Mouse (Mus musculus) kidney, embryonic 14.5 days (tissue): ENCODE measurements around the gene AU015836. TPM values are rescaled to one million over a fixed set of nuclear protein-coding genes. Genes with fewer than 3 reads are reported as not detected.

Source experiments
- ATAC-seq: fragments of 200-750 bp; cut with Nextera tagmentation; 2 replicates; pipeline ENCODE4 v1.8.0; 2017; ENCODE audit warnings: moderate number of reproducible peaks, mild to moderate bottlenecking, moderate TSS enrichment, moderate library complexity; ENCODE audit not compliant: low FRiP score, low TSS enrichment
- H3K27ac ChIP-seq: fragments of 300-500 bp; sonication (generic); 2 replicates; pipeline ENCODE4 v1.5.1; 2014; ENCODE audit warnings: low read depth, mild to moderate bottlenecking, low read length, moderate library complexity, mixed read lengths
- H3K27me3 ChIP-seq: fragments of 300-500 bp; sonication (generic); 2 replicates; pipeline ENCODE4 v1.6.1; 2014; ENCODE audit warnings: mild to moderate bottlenecking, low read length; ENCODE audit not compliant: control insufficient read depth, insufficient read depth
- H3K36me3 ChIP-seq: fragments of 300-500 bp; sonication (generic); 2 replicates; pipeline ENCODE4 v1.6.1; 2014; ENCODE audit warnings: low read length, mixed read lengths; ENCODE audit not compliant: control insufficient read depth, insufficient read depth
- H3K4me1 ChIP-seq: fragments of 300-500 bp; sonication (generic); 2 replicates; pipeline ENCODE4 v1.6.1; 2014; ENCODE audit warnings: low read length, mixed read lengths; ENCODE audit not compliant: control insufficient read depth, insufficient read depth
- H3K4me2 ChIP-seq: fragments of 300-500 bp; sonication (generic); replicated peaks from 2 replicates; pipeline ENCODE4 v1.6.1; 2014; ENCODE audit warnings: low read depth, mild to moderate bottlenecking, low read length
- H3K4me3 ChIP-seq: fragments of 300-500 bp; sonication (generic); 2 replicates; pipeline ENCODE4 v1.5.1; 2014; ENCODE audit warnings: mild to moderate bottlenecking, low read length
- H3K9ac ChIP-seq: fragments of 300-500 bp; sonication (generic); 2 replicates; pipeline ENCODE4 v1.6.1; 2014; ENCODE audit warnings: low read depth, mild to moderate bottlenecking, low read length, moderate library complexity
- H3K9me3 ChIP-seq: fragments of 300-500 bp; sonication (generic); 2 replicates; pipeline ENCODE4 v1.6.1; 2016; ENCODE audit warnings: low read length; ENCODE audit not compliant: control insufficient read depth
- WGBS: fragments of 180-500 bp; shearing (Covaris S2); extraction: QIAGEN DNeasy Blood & Tissue Kit; methylation state at CpG from one replicate; pipeline ENCODE4 v1.1.7; 2014; 5-methylcytosine and 5-hydroxymethylcytosine counted together
- polyA plus RNA-seq: library from polyadenylated mRNA; unstranded; fragments of >200 nt; fragmentation: Nextera tagmentation; extraction: Ambion mirVana; gene quantifications from 2 replicates; pipeline ENCODE4 v1.2.1, GENCODE M21; 2014

The AU015836 gene
- 0.15 TPM in 1 of 2 replicates, not detected in the other for polyA plus RNA-seq

DNA sequence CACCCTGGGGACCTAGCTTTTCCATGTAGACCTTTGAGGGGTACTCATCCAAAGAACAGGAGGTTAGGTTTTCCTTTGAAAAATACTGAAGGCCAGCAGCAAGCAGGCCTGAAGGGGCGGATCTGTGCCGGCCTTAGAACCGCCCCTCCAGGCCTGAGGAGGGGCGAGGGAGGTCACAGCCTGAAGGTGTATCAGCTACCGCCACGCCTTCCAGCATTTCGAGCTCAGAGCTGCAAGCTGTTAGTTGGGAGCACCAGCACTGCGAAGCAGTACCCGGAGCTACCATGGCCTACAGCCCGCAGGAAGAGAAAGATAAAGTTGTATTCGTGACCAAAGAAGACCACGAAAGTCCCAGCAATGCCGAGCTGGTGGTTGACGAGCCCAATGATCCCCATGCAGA, at the start of gene AU015836:
Gene AU015836 (plus strand): TSS at position 216 of the 400 bp plus-strand sequence.
- Histone ChIP-seq H3K4me3 (no peak within 1 kb of the TSS), H3K27me3 (no peaks in the 10 kb centered on the region), H3K9ac (no peak within 1 kb of the TSS), H3K36me3 (no peaks in the 10 kb centered on the region), H3K4me1 (no peaks in the 10 kb centered on the region), H3K9me3 (no peaks in the 10 kb centered on the region), H3K4me2 (no peak within 1 kb of the TSS), H3K27ac (no peak within 1 kb of the TSS)
- 53% methylated on average over 14 of the region's 14 CpGs for WGBS
- no peak for ATAC-seq

DNA sequence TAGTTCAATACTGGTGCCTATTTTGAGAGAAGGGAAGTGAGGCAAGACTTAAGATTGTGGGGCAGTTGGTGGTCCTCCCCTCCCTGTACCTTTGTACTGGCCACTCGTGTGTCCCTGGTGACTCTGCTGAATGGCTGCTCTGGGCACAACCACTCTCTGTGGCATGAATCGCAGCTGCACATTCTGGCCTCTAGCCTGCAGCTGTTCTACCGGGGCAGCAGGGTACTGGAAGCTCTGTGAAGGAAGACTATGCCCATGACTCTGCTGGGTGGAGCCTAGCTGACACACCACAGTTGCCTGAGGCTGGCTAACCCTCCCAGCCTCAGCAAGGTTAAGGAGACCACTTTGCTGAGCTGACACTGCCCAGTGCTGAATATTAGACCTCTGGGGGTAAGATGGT, 49.4 kb upstream of the AU015836 start:
- H3K9me3 ChIP-seq = peaks cover 4% of the 10 kb centered on the region; the same call in 1 of the 2 replicates
- ATAC-seq = no peak
- no peak overlapping the region for H3K27ac ChIP-seq
- no peak overlapping the region for H3K4me2 ChIP-seq
- no peaks in the 10 kb centered on the region for H3K27me3 ChIP-seq
- H3K9ac ChIP-seq = no peak overlapping the region
- H3K36me3 ChIP-seq = no peaks in the 10 kb centered on the region
- WGBS = 81% methylated on average over 3 of the region's 3 CpGs
- H3K4me3 ChIP-seq = no peak overlapping the region
- no peaks in the 10 kb centered on the region for H3K4me1 ChIP-seq

DNA sequence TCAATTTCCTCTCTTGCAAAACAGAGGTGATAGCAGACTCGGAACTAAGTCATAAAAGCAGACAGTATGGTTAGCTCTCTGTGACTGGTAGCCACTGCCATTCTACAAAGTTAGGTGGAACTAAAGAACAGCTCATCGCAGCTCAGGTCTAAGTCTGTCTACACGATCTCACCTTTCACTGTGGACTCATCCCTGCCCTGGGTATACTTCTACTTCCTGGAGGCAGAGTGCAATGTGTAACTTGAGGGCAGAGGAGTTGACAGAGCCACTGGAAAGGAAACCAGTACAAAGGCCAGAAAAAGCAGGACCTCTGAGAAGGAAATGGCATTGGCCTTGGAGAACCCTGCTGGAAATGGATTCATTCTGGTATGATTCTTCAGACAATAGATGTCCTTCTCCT, 40.1 kb upstream of the AU015836 start:
- H3K9ac ChIP-seq = no peak overlapping the region
- no peaks in the 10 kb centered on the region for H3K36me3 ChIP-seq
- H3K4me1 ChIP-seq = no peaks in the 10 kb centered on the region
- ATAC-seq = no peak
- H3K27ac ChIP-seq = no peak overlapping the region
- 67% methylated on average over 3 of the region's 3 CpGs for WGBS
- no peaks in the 10 kb centered on the region; the same call in 1 of the 2 replicates for H3K27me3 ChIP-seq
- no peaks in the 10 kb centered on the region for H3K9me3 ChIP-seq
- H3K4me3 ChIP-seq = no peak overlapping the region
- no peak overlapping the region for H3K4me2 ChIP-seq

DNA sequence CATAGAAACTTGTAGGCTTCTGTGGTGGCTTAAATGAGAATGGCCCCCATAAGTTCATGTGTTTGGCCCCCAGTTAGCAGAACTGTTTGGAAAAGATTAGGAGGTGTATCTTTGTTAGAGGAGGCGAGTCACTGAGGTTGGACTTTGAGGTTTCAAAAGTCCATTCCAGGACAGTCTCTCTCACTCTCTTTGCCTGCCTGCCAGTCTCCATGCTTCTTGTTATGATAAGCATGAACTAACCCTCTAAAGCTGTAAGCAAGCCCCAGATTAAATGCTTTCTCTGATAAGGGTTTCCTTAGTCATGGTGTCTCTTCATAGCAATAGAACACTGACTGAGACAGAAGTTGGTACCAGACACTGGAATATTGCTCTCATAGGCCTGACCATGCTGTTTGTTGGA, 39.7 kb upstream of the AU015836 start:
- Histone ChIP-seq H3K27ac (no peak overlapping the region), H3K36me3 (no peaks in the 10 kb centered on the region), H3K4me1 (no peaks in the 10 kb centered on the region), H3K27me3 (no peaks in the 10 kb centered on the region; the same call in 1 of the 2 replicates), H3K4me3 (no peak overlapping the region), H3K4me2 (no peak overlapping the region), H3K9me3 (no peaks in the 10 kb centered on the region), H3K9ac (no peak overlapping the region)
- WGBS = 85% methylated on average over 1 of the region's 1 CpGs
- no peak for ATAC-seq

DNA sequence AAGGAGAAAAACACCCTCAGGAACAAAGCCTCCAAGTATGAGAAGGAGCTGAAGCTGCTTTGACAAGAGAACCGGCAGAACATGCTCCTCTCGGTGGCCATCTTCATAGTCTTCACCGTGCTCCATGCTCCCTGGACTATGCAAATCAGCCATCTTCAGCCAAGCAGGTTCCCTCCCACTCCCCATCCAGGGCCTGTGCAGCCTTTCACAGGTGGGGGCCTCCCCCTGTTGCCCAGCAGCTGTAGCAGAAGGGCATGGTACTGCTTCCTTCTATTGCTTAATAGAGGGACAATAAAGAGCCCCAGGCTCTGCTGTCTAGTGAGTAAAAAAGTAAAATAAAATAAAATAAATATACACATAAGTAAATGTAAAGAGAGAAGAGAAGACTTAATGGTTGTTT, 36.8 kb upstream of the AU015836 start:
- no peaks in the 10 kb centered on the region for H3K4me1 ChIP-seq
- no peak overlapping the region for H3K4me3 ChIP-seq
- no peaks in the 10 kb centered on the region; the same call in 1 of the 2 replicates for H3K27me3 ChIP-seq
- 78% methylated on average over 3 of the region's 3 CpGs for WGBS
- no peak overlapping the region for H3K9ac ChIP-seq
- H3K27ac ChIP-seq = no peak overlapping the region
- H3K36me3 ChIP-seq = no peaks in the 10 kb centered on the region
- no peaks in the 10 kb centered on the region for H3K9me3 ChIP-seq
- no peak for ATAC-seq
- no peak overlapping the region for H3K4me2 ChIP-seq

DNA sequence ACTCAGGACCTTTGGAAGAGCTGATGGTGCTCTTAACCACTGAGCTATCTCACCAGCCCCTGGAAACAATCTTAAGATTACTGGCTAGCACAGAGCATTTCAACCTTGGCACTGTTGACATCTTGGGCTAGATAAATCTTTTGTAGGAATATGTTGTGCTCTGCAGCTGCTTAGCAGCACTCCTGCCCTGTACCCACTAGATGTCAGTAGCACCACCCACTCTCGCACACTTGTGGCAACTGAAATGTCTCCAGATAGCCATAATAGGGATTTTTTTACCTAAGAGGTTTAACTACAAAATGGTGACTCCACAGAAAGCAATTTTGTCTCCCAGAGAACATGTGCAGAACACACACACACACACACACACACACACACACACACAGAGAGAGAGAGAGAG, 11.7 kb upstream of the AU015836 start:
- H3K27ac ChIP-seq = no peak overlapping the region
- WGBS = 34% methylated on average over 1 of the region's 1 CpGs
- H3K4me2 ChIP-seq = no peak overlapping the region
- no peaks in the 10 kb centered on the region for H3K36me3 ChIP-seq
- H3K4me1 ChIP-seq = no peaks in the 10 kb centered on the region
- H3K4me3 ChIP-seq = no peak overlapping the region
- no peak overlapping the region for H3K9ac ChIP-seq
- peak; percentile 49; the same call in 1 of the 2 replicates for ATAC-seq
- no peaks in the 10 kb centered on the region for H3K9me3 ChIP-seq
- H3K27me3 ChIP-seq = no peaks in the 10 kb centered on the region; the same call in 1 of the 2 replicates

DNA sequence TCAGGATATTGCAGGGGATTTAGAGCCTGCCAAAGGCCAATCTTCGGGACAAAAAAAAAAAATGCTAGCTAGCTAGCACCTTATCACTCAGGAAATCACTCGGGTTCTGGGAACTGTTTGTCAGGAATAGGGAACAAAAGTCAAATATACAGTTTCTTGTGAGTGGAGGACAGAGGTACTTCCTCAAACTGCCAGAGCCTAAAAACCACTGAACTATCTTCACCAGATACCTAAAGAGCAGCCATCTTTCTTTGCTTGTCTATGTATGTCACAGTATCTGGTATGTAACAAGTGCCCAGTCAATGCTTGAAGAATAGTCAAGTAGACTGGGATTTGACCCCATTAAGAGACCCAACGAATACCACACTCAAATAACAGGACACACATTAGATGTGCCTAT, 10.0 kb upstream of the AU015836 start:
- H3K4me2 ChIP-seq = no peak overlapping the region
- 63% methylated on average over 3 of the region's 3 CpGs for WGBS
- H3K9ac ChIP-seq = no peak overlapping the region
- H3K4me1 ChIP-seq = no peaks in the 10 kb centered on the region
- H3K4me3 ChIP-seq = no peak overlapping the region
- ATAC-seq = no peak
- H3K27ac ChIP-seq = no peak overlapping the region
- no peaks in the 10 kb centered on the region for H3K36me3 ChIP-seq
- H3K27me3 ChIP-seq = no peaks in the 10 kb centered on the region; the same call in 1 of the 2 replicates
- H3K9me3 ChIP-seq = no peaks in the 10 kb centered on the region

DNA sequence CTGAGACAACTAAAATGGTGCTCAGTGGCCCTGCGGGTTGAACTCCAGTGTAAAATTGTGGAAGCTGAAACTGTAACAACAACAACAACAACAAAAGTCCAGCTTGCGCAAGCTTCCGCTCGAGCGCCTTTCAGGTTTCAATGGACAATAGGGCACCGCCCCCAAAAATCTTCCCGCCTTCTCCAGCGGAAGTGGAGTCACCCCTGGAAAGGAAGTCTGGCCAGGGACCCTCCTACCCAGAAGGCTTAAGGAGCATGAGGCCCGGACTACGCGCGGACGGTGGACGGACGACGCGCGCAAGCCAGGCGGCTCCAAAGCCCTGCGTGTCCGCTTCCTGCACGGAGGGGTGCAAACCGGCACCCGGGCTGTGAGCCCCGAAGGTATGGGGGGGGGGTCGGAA, 11.9 kb downstream of the AU015836 start:
- H3K9me3 ChIP-seq = no peaks in the 10 kb centered on the region
- no peak for ATAC-seq
- no peaks in the 10 kb centered on the region for H3K4me1 ChIP-seq
- WGBS = 86% methylated on average over 26 of the region's 26 CpGs
- H3K4me3 ChIP-seq = no peak overlapping the region
- H3K27me3 ChIP-seq = no peaks in the 10 kb centered on the region
- H3K27ac ChIP-seq = no peak overlapping the region
- H3K4me2 ChIP-seq = no peak overlapping the region
- no peak overlapping the region for H3K9ac ChIP-seq
- no peaks in the 10 kb centered on the region for H3K36me3 ChIP-seq

DNA sequence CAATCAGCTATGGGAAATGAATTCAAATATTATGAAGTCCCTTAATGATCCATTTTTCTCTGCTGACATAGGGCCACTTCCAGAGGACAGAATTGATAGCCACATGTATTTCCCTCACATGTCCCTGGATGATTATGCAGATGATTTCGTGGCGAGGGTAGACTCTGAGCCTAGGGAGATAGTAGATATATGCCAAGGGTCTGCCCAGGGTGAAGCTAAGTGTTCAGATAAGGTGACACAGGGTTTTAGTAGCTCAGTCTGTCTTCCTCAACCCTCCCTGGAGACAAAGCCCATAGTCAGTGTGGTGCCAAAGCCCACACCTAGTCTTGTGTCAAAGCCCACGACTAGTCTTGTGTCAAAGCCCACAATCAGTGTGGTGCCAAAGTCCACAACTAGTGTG, 13.7 kb downstream of the AU015836 start:
- no peaks in the 10 kb centered on the region for H3K27me3 ChIP-seq
- H3K9me3 ChIP-seq = no peaks in the 10 kb centered on the region
- WGBS = 72% methylated on average over 3 of the region's 3 CpGs
- no peak for ATAC-seq
- no peak overlapping the region for H3K27ac ChIP-seq
- no peak overlapping the region for H3K4me3 ChIP-seq
- H3K9ac ChIP-seq = no peak overlapping the region
- no peak overlapping the region for H3K4me2 ChIP-seq
- H3K4me1 ChIP-seq = no peaks in the 10 kb centered on the region
- no peaks in the 10 kb centered on the region for H3K36me3 ChIP-seq
